ENCODE assay signal across 29 mouse cellular contexts in genomic region chr2:82217873-82218272, GRCm38 (mm10).
DNase-seq lines count a peak whose midpoint lies in the region; ATAC-seq and TF ChIP-seq lines count a peak whose summit lies in the region.
"Had no signal": no experiment of that assay in that cellular context is flagged by ENCODE, and none has a peak within 500 bp of the region (broad histone marks: within the 10 kb centered on the region; RNA-seq: fewer than 3 reads in every experiment).

No protein-coding gene starts in this region.

- H3K4me2 ChIP-seq in heart, embryonic 16.5 days (ENCODE audit: low read depth, low read length), result no peak overlapping the region
- H3K4me2 ChIP-seq in CH12.LX (ENCODE audit: insufficient read depth, low read depth, poor library complexity, severe bottlenecking), result no peak overlapping the region
- H3K4me2 ChIP-seq: embryonic facial prominence, embryonic 13.5 days; forebrain, embryonic 13.5 days; hindbrain, embryonic 12.5 days; hindbrain, embryonic 15.5 days had no signal

- TF ChIP-seq CTCF in heart, adult 2 months (IDR thresholded peaks at IDR 0.05), result no peak
- no peak for TF ChIP-seq CTCF in CH12.LX (conservative IDR thresholded peaks at IDR 0.05 in 1 of 2, IDR thresholded peaks at IDR 0.05 in 1 of 2; ENCODE audit: low read depth in 2 of 2, low read length in 2 of 2)

- no peak for TF ChIP-seq POLR2A in heart, adult 2 months (IDR thresholded peaks at IDR 0.05; ENCODE audit: insufficient read depth, low read depth, low read length)
- TF ChIP-seq POLR2A in CH12.LX (IDR thresholded peaks at IDR 0.05; ENCODE audit: low read depth, low read length), result no peak

- H3K36me3 ChIP-seq in heart, adult 2 months (ENCODE audit: control insufficient read depth, insufficient read depth, low read length), result no peaks in the 10 kb centered on the region; the same call in 1 of the 2 replicates
- H3K36me3 ChIP-seq in heart, embryonic 16.5 days (ENCODE audit: control insufficient read depth, insufficient read depth), result no peaks in the 10 kb centered on the region
- no peaks in the 10 kb centered on the region for H3K36me3 ChIP-seq in CH12.LX (replicated peaks in 1 of 2; ENCODE audit: control insufficient read depth in 1 of 2, insufficient read depth in 1 of 2, low read length in 1 of 2)
- H3K36me3 ChIP-seq: embryonic facial prominence, embryonic 10.5 days; embryonic facial prominence, embryonic 13.5 days; forebrain, embryonic 10.5 days; G1E; hindbrain, embryonic 12.5 days; hindbrain, embryonic 15.5 days had no signal

- no peak for TF ChIP-seq RAD21 in CH12.LX (IDR thresholded peaks at IDR 0.05; ENCODE audit: low read depth, low read length)

- intact Hi-C loops in heart, adult 2 months (cut with DNase I), result no loop called here

- no peak overlapping the region for H3K9ac ChIP-seq in heart, adult 2 months (ENCODE audit: low read depth, low read length)
- no peak overlapping the region for H3K9ac ChIP-seq in heart, embryonic 16.5 days (ENCODE audit: low read length)
- no peak overlapping the region for H3K9ac ChIP-seq in CH12.LX (ENCODE audit: insufficient read depth, low read depth)
- H3K9ac ChIP-seq: embryonic facial prominence, embryonic 13.5 days; forebrain, embryonic 13.5 days; hindbrain, embryonic 12.5 days; hindbrain, embryonic 15.5 days had no signal

- no peaks in the 10 kb centered on the region; the same call in 1 of the 2 replicates for H3K4me1 ChIP-seq in heart, adult 2 months (ENCODE audit: control insufficient read depth, insufficient read depth, low read length)
- H3K4me1 ChIP-seq in heart, embryonic 16.5 days (ENCODE audit: control insufficient read depth, insufficient read depth, low read length), result no peaks in the 10 kb centered on the region
- peaks cover 0 to 3% of the 10 kb centered on the region in 2 experiments; a peak in 2 of 4 replicates for H3K4me1 ChIP-seq in CH12.LX (ENCODE audit: control insufficient read depth in 1 of 2, insufficient read depth in 2 of 2)
- H3K4me1 ChIP-seq: embryonic facial prominence, embryonic 10.5 days; embryonic facial prominence, embryonic 13.5 days; forebrain, embryonic 10.5 days; forebrain, embryonic 13.5 days; hindbrain, embryonic 12.5 days; hindbrain, embryonic 15.5 days had no signal

- dilution Hi-C loops in CH12.LX (cut with MboI; ENCODE audit: extremely low pct_ligation_motif_present, extremely low pct_unique_long_range_greater_than_20kb, low sequenced_read_pairs), result no loop called here

- H3K27ac ChIP-seq in heart, adult 2 months, result peak overlapping the region; percentile 78
- H3K27ac ChIP-seq in heart, embryonic 16.5 days (ENCODE audit: low read length), result no peak overlapping the region
- H3K27ac ChIP-seq in CH12.LX (ENCODE audit: insufficient read depth, low read depth), result no peak overlapping the region
- H3K27ac ChIP-seq: embryonic facial prominence, embryonic 10.5 days; embryonic facial prominence, embryonic 13.5 days; forebrain, embryonic 10.5 days; forebrain, embryonic 13.5 days; hindbrain, embryonic 12.5 days; hindbrain, embryonic 15.5 days; kidney, postnatal 0 days had no signal

- ATAC-seq in heart, embryonic 16.5 days (replicated peaks; ENCODE audit: extremely low read depth, insufficient read depth, low FRiP score), result peak; percentile 76; the same call in 1 of the 2 replicates
- ATAC-seq in erythroid progenitor cell, adult 5-6 weeks (replicated peaks; ENCODE audit: low FRiP score, poor library complexity, severe bottlenecking), result no peak
- ATAC-seq: forebrain, embryonic 13.5 days; forebrain, embryonic 16.5 days; intestine, postnatal 0 days had no signal

- H3K79me2 ChIP-seq in heart, adult 2 months (replicated peaks; ENCODE audit: control insufficient read depth, insufficient read depth, low read length), result no peaks in the 10 kb centered on the region
- no peaks in the 10 kb centered on the region for H3K79me2 ChIP-seq in CH12.LX (replicated peaks; ENCODE audit: control insufficient read depth, extremely low read depth, insufficient read depth, poor library complexity, severe bottlenecking)

- peaks cover 2% of the 10 kb centered on the region; the same call in 1 of the 2 replicates for H3K9me3 ChIP-seq in heart, embryonic 16.5 days (replicated peaks; ENCODE audit: control insufficient read depth, low read length)
- H3K9me3 ChIP-seq in CH12.LX (replicated peaks; ENCODE audit: low read length), result no peaks in the 10 kb centered on the region
- H3K9me3 ChIP-seq: embryonic facial prominence, embryonic 10.5 days; embryonic facial prominence, embryonic 13.5 days; G1E; hindbrain, embryonic 12.5 days had no signal

- in situ Hi-C loops in CH12.LX (cut with MboI; ENCODE audit: low pct_ligation_motif_present, low pct_unique_long_range_greater_than_20kb, low sequenced_read_pairs), result no loop called here

- TF ChIP-seq EP300 in heart, adult 2 months (IDR thresholded peaks at IDR 0.05; ENCODE audit: insufficient read depth, low read depth, low read length), result no peak
- TF ChIP-seq EP300 in CH12.LX (IDR thresholded peaks at IDR 0.05; ENCODE audit: low read length), result no peak

- WGBS in heart, adult 2 months, result 13% methylated on average over 2 of the region's 2 CpGs
- 34% methylated on average over 2 of the region's 2 CpGs for WGBS in heart, embryonic 16.5 days

- H3K4me3 ChIP-seq in heart, adult 2 months, result no peak overlapping the region
- no peak overlapping the region for H3K4me3 ChIP-seq in heart, embryonic 16.5 days (ENCODE audit: low read length)
- no peak overlapping the region for H3K4me3 ChIP-seq in CH12.LX (replicated peaks in 1 of 3; ENCODE audit: low read depth in 2 of 3, low read length in 2 of 3, poor library complexity in 1 of 3)
- H3K4me3 ChIP-seq: embryonic facial prominence, embryonic 10.5 days; embryonic facial prominence, embryonic 13.5 days; erythroblast, embryonic 14.5 days; forebrain, embryonic 10.5 days; forebrain, embryonic 13.5 days; hindbrain, embryonic 12.5 days; hindbrain, embryonic 15.5 days had no signal

- DNase-seq in heart, adult 2 months, result no peak
- no peak for DNase-seq in heart, adult 9 months (ENCODE audit: low spot score in 2 of 2)
- DNase-seq in heart, adult 11 months, result no peak
- DNase-seq in 3T3-L1 (ENCODE audit: low read depth, low spot score) (peak; percentile 60), CH12.LX (ENCODE audit: extremely low read depth) (peak; percentile 12)
- no peak for DNase-seq in c-Kit-positive CD71-positive TER-119-positive erythroid progenitor cells, embryonic 14.5 days (ENCODE audit: low spot score)
- DNase-seq: adrenal gland, postnatal 10 days; adrenal gland, postnatal 36 days; cerebellum, adult 11-12 months; cerebellum, adult 8-10 months; cerebellum, postnatal 10 days; cerebellum, postnatal 36 days; embryo, embryonic 11 days; gastrocnemius, postnatal 10 days; gastrocnemius, postnatal 36 days; kidney, adult 2 months had no signal

- H3K27me3 ChIP-seq in heart, adult 2 months (ENCODE audit: control insufficient read depth, insufficient read depth, low read length), result no peaks in the 10 kb centered on the region
- H3K27me3 ChIP-seq in heart, embryonic 16.5 days (ENCODE audit: control insufficient read depth, insufficient read depth, low read length), result no peaks in the 10 kb centered on the region
- no peaks in the 10 kb centered on the region for H3K27me3 ChIP-seq in CH12.LX (replicated peaks)
- H3K27me3 ChIP-seq: embryonic facial prominence, embryonic 13.5 days; forebrain, embryonic 13.5 days; hindbrain, embryonic 12.5 days; hindbrain, embryonic 15.5 days had no signal

TF ChIP-seq in CH12.LX, 34 proteins besides CTCF, POLR2A, EP300 and RAD21:
- TF ChIP-seq MEF2A (IDR thresholded peaks at IDR 0.05; ENCODE audit: borderline replicate concordance, low read depth, low read length), result peak; percentile 78; the same call in 1 of the 2 replicates
- no peak for TF ChIP-seq USF2 (conservative IDR thresholded peaks at IDR 0.05; ENCODE audit: low read depth, low read length)
- peak; percentile 23; the same call in 1 of the 2 replicates for TF ChIP-seq ZNF384 (IDR thresholded peaks at IDR 0.05; ENCODE audit: low read depth, low read length)
- TF ChIP-seq POLR2AphosphoS2 (IDR thresholded peaks at IDR 0.05; ENCODE audit: low read depth, low read length), result no peak
- no peak for TF ChIP-seq MAX (IDR thresholded peaks at IDR 0.05; ENCODE audit: low read length)
- 0 out of 2 replicates have a peak, but pooled peaks have one; percentile 19 for TF ChIP-seq ETS1 (conservative IDR thresholded peaks at IDR 0.05; ENCODE audit: low read depth, low read length)
- TF ChIP-seq ELF1 (IDR thresholded peaks at IDR 0.05; ENCODE audit: low read depth, low read length), result no peak
TF ChIP-seq in CH12.LX: peak in this region for 3.

Comparison
In these comparisons a context has a peak if more than half of its experiments do, and no peak if none do; other contexts are left out.
1. DNase-seq: peak in 3T3-L1 (single experiment) and CH12.LX (single experiment); none in heart, adult 2 months (0 of 2), heart, adult 9 months (0 of 2), heart, adult 11 months (single experiment) and c-Kit-positive CD71-positive TER-119-positive erythroid progenitor cells, embryonic 14.5 days (single experiment).